Mouse (Mus musculus) spleen, postnatal 10 days (tissue): ENCODE data around the gene Slco2b1.
A peak's percentile ranks its signal among the peaks of the same experiment; 100 is the strongest.

ENCODE experiments used
- DNase-seq, 2 experiments: peaks; one replicate each; pipeline ENCODE4 v3.0.0; 2021 to 2022; ENCODE audit warnings: low spot score in 2 of 2

Slco2b1 gene

GRCm38 (mm10) chr7:99693387-99693786 lies 17.8 kb downstream of the Slco2b1 start:
- no peak for DNase-seq

GRCm38 (mm10) chr7:99692396-99692795 lies 18.7 kb downstream of the Slco2b1 start:
- no peak for DNase-seq

GRCm38 (mm10) chr7:99690819-99691218 lies 20.3 kb downstream of the Slco2b1 start:
- DNase-seq, result no peak

GRCm38 (mm10) chr7:99684086-99684485 lies 27.1 kb downstream of the Slco2b1 start:
- no peak for DNase-seq

- no peak for DNase-seq
Measured at GRCm38 (mm10) chr7:99680771-99681170, 30.4 kb downstream of the Slco2b1 start.

GRCm38 (mm10) chr7:99674890-99675289 lies 36.2 kb downstream of the Slco2b1 start:
- DNase-seq, result no peak

GRCm38 (mm10) chr7:99674209-99674608 lies 36.9 kb downstream of the Slco2b1 start:
- DNase-seq, result no peak

GRCm38 (mm10) chr7:99673188-99673587 lies 38.0 kb downstream of the Slco2b1 start:
- DNase-seq, result no peak

GRCm38 (mm10) chr7:99671544-99672435 lies 39.4 kb downstream of the Slco2b1 start:
- no peak for DNase-seq

- peak in 1 of 2 experiments; percentile 44 for DNase-seq
Measured at GRCm38 (mm10) chr7:99670915-99671314, 40.2 kb downstream of the Slco2b1 start.

GRCm38 (mm10) chr7:99668802-99669201 lies 42.3 kb downstream of the Slco2b1 start:
- no peak for DNase-seq

- DNase-seq, result no peak
Measured at GRCm38 (mm10) chr7:99667096-99667495, 44.0 kb downstream of the Slco2b1 start.

- no peak for DNase-seq
Measured at GRCm38 (mm10) chr7:99665731-99666452, 45.2 kb downstream of the Slco2b1 start.

- DNase-seq, result no peak
Measured at GRCm38 (mm10) chr7:99664571-99665485, 46.3 kb downstream of the Slco2b1 start.

- no peak for DNase-seq
Measured at GRCm38 (mm10) chr7:99663507-99664220, 47.5 kb downstream of the Slco2b1 start.

- DNase-seq, result no peak
Measured at GRCm38 (mm10) chr7:99662311-99662710, 48.8 kb downstream of the Slco2b1 start.

GRCm38 (mm10) chr7:99661571-99662230 lies 49.4 kb downstream of the Slco2b1 start:
- DNase-seq, result no peak

- DNase-seq, result no peak
Measured at GRCm38 (mm10) chr7:99661071-99661470, 50.1 kb downstream of the Slco2b1 start.

GRCm38 (mm10) chr7:99659379-99660029 lies 51.6 kb downstream of the Slco2b1 start:
- DNase-seq, result peak; percentile 71 to 90

GRCm38 (mm10) chr7:99654244-99654643 lies 56.9 kb downstream of the Slco2b1 start:
- no peak for DNase-seq
